ENCODE assay signal across 8 mouse cellular contexts in the genomic region with DNA sequence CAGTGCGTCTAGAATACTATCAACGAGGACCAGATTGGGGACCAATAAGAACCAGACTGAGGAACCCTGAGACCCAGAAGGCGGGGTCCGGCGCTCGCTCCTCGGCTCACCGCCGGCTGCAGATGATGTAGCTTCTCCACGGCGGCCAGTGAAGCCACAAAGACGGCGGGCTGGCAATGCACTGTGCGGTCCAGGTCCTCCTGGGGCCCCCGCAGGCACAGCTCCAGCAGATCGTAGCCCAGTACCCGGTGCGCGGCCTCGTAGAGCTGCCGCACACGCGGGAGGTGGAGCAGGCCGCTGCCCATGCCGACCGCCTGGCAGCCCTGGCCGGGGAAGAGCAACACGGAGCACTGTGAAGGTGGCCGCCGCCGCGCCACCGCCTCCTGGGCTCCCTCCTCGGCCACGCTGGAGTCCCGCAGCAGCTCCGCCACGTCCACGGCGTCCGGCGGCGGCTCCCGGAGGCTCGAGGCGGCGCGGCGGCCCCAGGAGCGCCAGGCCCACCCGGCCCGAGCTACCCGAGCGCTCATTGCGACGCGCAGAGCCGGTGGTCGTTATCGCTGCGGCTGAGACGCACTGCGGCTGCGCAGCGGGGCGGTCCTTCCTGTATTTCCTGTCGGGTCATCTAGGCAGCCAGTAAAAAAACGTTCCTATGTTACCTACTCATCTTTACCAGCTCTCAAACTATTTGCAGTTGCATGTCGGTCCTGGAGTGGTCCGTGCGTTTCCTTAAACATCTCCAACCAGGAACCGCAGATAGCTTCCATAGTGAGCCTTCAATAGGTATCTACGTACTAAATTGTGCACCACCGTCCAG. TPM values are rescaled to one million over a fixed set of nuclear protein-coding genes. Genes with fewer than 3 reads are reported as not detected.
A peak's percentile ranks its signal among the peaks of the same experiment; 100 is the strongest.
DNase-seq lines count a peak whose midpoint lies in the region; ATAC-seq and TF ChIP-seq lines count a peak whose summit lies in the region.

No protein-coding gene starts in this region.

- ATAC-seq in Patski, result peak; percentile 70
- ATAC-seq in hindbrain, embryonic 13.5 days (ENCODE audit: low FRiP score), result peak; percentile 90

- under 1% methylated on average over 74 of the region's 74 CpGs for WGBS in hindbrain, embryonic 13.5 days

- peaks cover 31% of the 10 kb centered on the region for H3K36me3 ChIP-seq in hindbrain, embryonic 13.5 days

- H3K27me3 ChIP-seq in Patski, result no peaks in the 10 kb centered on the region
- H3K27me3 ChIP-seq in hindbrain, embryonic 13.5 days, result 0 out of 2 replicates have a peak, but pooled peaks cover 9% of the 10 kb centered on the region

- peak overlapping the region; percentile 66 for H3K4me2 ChIP-seq in hindbrain, embryonic 13.5 days

- H3K9me3 ChIP-seq in hindbrain, embryonic 13.5 days, result no peaks in the 10 kb centered on the region

- peak overlapping the region; percentile 92 for H3K9ac ChIP-seq in hindbrain, embryonic 13.5 days

- H3K27ac ChIP-seq in hindbrain, embryonic 13.5 days, result peak overlapping the region; percentile 98

- in situ Hi-C loops in Patski (cut with MboI; ENCODE audit: low pct_unique_long_range_greater_than_20kb), result no loop called here

- POLR2A ChIA-PET in Patski (lab: Charles Lee), result interaction anchor here (1.5 to 1.7 kb wide), 2 partner anchors 9 to 39 kb away, joined by 3 to 6 read pairs; a partner anchor contains a TSS

- TF ChIP-seq CTCF in Patski (IDR thresholded peaks at IDR 0.05), result no peak

- peak overlapping the region; percentile 76 for H3K4me3 ChIP-seq in hindbrain, embryonic 13.5 days

- H3K4me1 ChIP-seq in hindbrain, embryonic 13.5 days (replicated peaks), result peaks cover 13% of the 10 kb centered on the region

- CTCF ChIA-PET in Patski (lab: Charles Lee), result interaction anchor here (0.9 to 1.7 kb wide), 2 partner anchors 9 to 15 kb away, joined by 3 to 4 read pairs; no protein-coding TSS in a partner anchor

- DNase-seq in Patski (ENCODE audit: low read depth, low spot score), result no peak
- DNase-seq in cerebellum, postnatal 14 days, result peak; percentile 88 to 91
- DNase-seq in frontal cortex, postnatal 14 days (ENCODE audit: low spot score in 2 of 2), result peak; percentile 69 to 82
- peak; percentile 80 to 91 for DNase-seq in layer of hippocampus, postnatal 14 days (ENCODE audit: low spot score in 2 of 2)
- peak; percentile 93 for DNase-seq in lung, postnatal 10 days
- DNase-seq in ovary, postnatal 14 days (ENCODE audit: low spot score), result peak; percentile 70
- peak; percentile 85 to 89 for DNase-seq in thymus, postnatal 10 days (ENCODE audit: low spot score in 2 of 2)

RNA-seq across cellular contexts. Expression of a gene that starts 8.0 kb away (rescaled TPM):
- polyA plus RNA-seq in Patski (2021), result 226 TPM
- polyA plus RNA-seq in hindbrain, embryonic 13.5 days (2015; fragmentation: Nextera tagmentation; extraction: Ambion mirVana), result 12.8 and 13.1 TPM in 2 replicates
- 1 to 10 TPM; 2.2 to 4.0 TPM for total RNA-seq in layer of hippocampus, postnatal 14 days (2021)

RNA-seq across cellular contexts. Expression of a gene that starts 8.2 kb away (rescaled TPM):
- 26.7 TPM for polyA plus RNA-seq in Patski (2021)
- 33.0 and 34.4 TPM in 2 replicates for polyA plus RNA-seq in hindbrain, embryonic 13.5 days (2015; fragmentation: Nextera tagmentation; extraction: Ambion mirVana)
- total RNA-seq in layer of hippocampus, postnatal 14 days (2021), result 10 to 100 TPM; 29.3 to 30.5 TPM

RNA-seq across cellular contexts. Expression of a gene that starts 28.7 kb away (rescaled TPM):
- polyA plus RNA-seq in Patski (2021), result 0.15 TPM
- polyA plus RNA-seq in hindbrain, embryonic 13.5 days (2015; fragmentation: Nextera tagmentation; extraction: Ambion mirVana), result 0.63 and 1.5 TPM in 2 replicates
- total RNA-seq in layer of hippocampus, postnatal 14 days (2021), result under 1 TPM in 1 of 2 experiments, not detected in 1; 0.37 TPM

RNA-seq across cellular contexts. Expression of a gene that starts 39.6 kb away (rescaled TPM):
- polyA plus RNA-seq in Patski (2021), result 53.0 TPM
- 40.7 and 41.2 TPM in 2 replicates for polyA plus RNA-seq in hindbrain, embryonic 13.5 days (2015; fragmentation: Nextera tagmentation; extraction: Ambion mirVana)
- 10 to 100 TPM; 15.1 TPM for total RNA-seq in layer of hippocampus, postnatal 14 days (2021)

RNA-seq across cellular contexts. Expression of a gene that starts 44.7 kb away (rescaled TPM):
- polyA plus RNA-seq in Patski (2021), result 28.2 TPM
- polyA plus RNA-seq in hindbrain, embryonic 13.5 days (2015; fragmentation: Nextera tagmentation; extraction: Ambion mirVana), result 112 and 113 TPM in 2 replicates
- total RNA-seq in layer of hippocampus, postnatal 14 days (2021), result 10 to 100 TPM; 37.8 to 39.2 TPM

Comparison
In these comparisons a context has a peak if more than half of its experiments do, and no peak if none do; other contexts are left out.
1. RNA of a gene that starts 8.0 kb away (polyA plus RNA-seq): 226 TPM in Patski (single experiment); 12.8 to 13.1 TPM in hindbrain, embryonic 13.5 days; every median in the first group is over 10 times any median in the second.